16 mouse cellular contexts compared by ENCODE assay signal in genomic region chr1:21025203-21025602, GRCm38 (mm10).
"Had no signal": no experiment of that assay in that cellular context is flagged by ENCODE, and none has a peak within 500 bp of the region (broad histone marks: within the 10 kb centered on the region; RNA-seq: fewer than 3 reads in every experiment).

No protein-coding gene starts in this region.

- H3K9ac ChIP-seq: limb, embryonic 15.5 days; liver, embryonic 12.5 days; lung, embryonic 14.5 days; midbrain, embryonic 13.5 days; neural tube, embryonic 15.5 days had no signal

- H3K4me1 ChIP-seq: limb, embryonic 15.5 days; midbrain, embryonic 13.5 days; neural tube, embryonic 15.5 days had no signal

- H3K4me3 ChIP-seq: left cerebral cortex, adult 2 months; limb, embryonic 15.5 days; liver, embryonic 12.5 days; midbrain, embryonic 13.5 days; myocyte; neural tube, embryonic 15.5 days had no signal

- H3K4me2 ChIP-seq: limb, embryonic 15.5 days; liver, embryonic 12.5 days; lung, embryonic 14.5 days; midbrain, embryonic 13.5 days; neural tube, embryonic 15.5 days had no signal

- H3K27ac ChIP-seq: left cerebral cortex, adult 2 months; limb, embryonic 15.5 days; liver, embryonic 12.5 days; midbrain, embryonic 13.5 days; neural tube, embryonic 15.5 days had no signal

- H3K36me3 ChIP-seq: liver, embryonic 12.5 days; midbrain, embryonic 13.5 days; neural tube, embryonic 15.5 days had no signal

- ATAC-seq: liver, embryonic 12.5 days; midbrain, embryonic 13.5 days had no signal

- H3K9me3 ChIP-seq: limb, embryonic 15.5 days; liver, embryonic 12.5 days; midbrain, embryonic 13.5 days; neural tube, embryonic 15.5 days had no signal

- DNase-seq: kidney, adult 18-20 months; kidney, postnatal 10 days; kidney, postnatal 4 days; lung, embryonic 14.5 days; lung, postnatal 10 days; lung, postnatal 4 days; right cerebral cortex, adult 18-20 months; right cerebral cortex, postnatal 25 days; thymus, adult 18-20 months; thymus, postnatal 25 days had no signal

- H3K27me3 ChIP-seq: limb, embryonic 15.5 days; liver, embryonic 12.5 days; midbrain, embryonic 13.5 days; neural tube, embryonic 15.5 days had no signal
